ENCODE assay signal across 11 mouse cellular contexts in the genomic region with DNA sequence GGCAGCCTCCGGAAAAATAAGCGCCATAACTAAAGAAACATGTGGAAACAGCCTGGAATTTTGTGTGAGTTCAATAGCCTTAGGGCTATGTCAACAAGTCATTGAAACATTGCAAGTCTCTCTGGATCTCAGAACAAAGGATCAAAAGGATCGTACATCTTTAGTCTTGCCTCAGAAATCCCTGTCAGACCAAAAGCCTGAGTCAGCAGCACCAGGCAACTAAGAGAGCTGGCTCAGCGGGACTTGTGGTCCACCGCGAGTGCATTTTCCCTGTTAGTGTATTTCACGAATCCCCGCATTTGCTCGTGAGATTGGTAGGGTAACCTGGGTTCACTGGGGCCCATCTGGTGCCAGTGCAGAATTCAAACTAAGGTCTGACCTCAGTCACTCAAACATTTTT. TPM values are rescaled to one million over a fixed set of nuclear protein-coding genes. Genes with fewer than 3 reads are reported as not detected.
A peak's percentile ranks its signal among the peaks of the same experiment; 100 is the strongest.
DNase-seq lines count a peak whose midpoint lies in the region; ATAC-seq and TF ChIP-seq lines count a peak whose summit lies in the region.
"Had no signal": no experiment of that assay in that cellular context is flagged by ENCODE, and none has a peak within 500 bp of the region (broad histone marks: within the 10 kb centered on the region; RNA-seq: fewer than 3 reads in every experiment).

No protein-coding gene starts in this region.

- no peak for TF ChIP-seq POLR2A in brain, embryonic 14.5 days (IDR thresholded peaks at IDR 0.05; ENCODE audit: borderline replicate concordance, extremely low read depth, insufficient read depth, insufficient read length, poor library complexity, severe bottlenecking)

- no peak overlapping the region for H3K4me3 ChIP-seq in layer of hippocampus, adult 2 months
- H3K4me3 ChIP-seq in ES-E14 (ENCODE audit: insufficient read depth in 1 of 2, low read depth in 1 of 2, low read length in 2 of 2, poor library complexity in 1 of 2, severe bottlenecking in 1 of 2), result no peak overlapping the region

- intact Hi-C loops in heart, postnatal 14 days (cut with DNase I), result no loop called here

- H3K27ac ChIP-seq in layer of hippocampus, adult 2 months, result no peak overlapping the region
- H3K27ac ChIP-seq in ES-E14 (ENCODE audit: insufficient read depth, low read depth, low read length, poor library complexity, severe bottlenecking), result no peak overlapping the region
- H3K27ac ChIP-seq: forebrain, embryonic 15.5 days had no signal

- no peaks in the 10 kb centered on the region for H3K9me3 ChIP-seq in ES-E14 (ENCODE audit: control insufficient read depth, insufficient read depth, low read depth, low read length)
- H3K9me3 ChIP-seq: forebrain, embryonic 15.5 days had no signal

- ATAC-seq in activated CD4-positive, CD25-positive, alpha-beta regulatory T cell, adult 4 months, result no peak
- ATAC-seq: forebrain, embryonic 15.5 days had no signal

- no peak for TF ChIP-seq CTCF in layer of hippocampus, adult 2 months (conservative IDR thresholded peaks at IDR 0.05)
- TF ChIP-seq CTCF in brain, embryonic 14.5 days (IDR thresholded peaks at IDR 0.05; ENCODE audit: borderline replicate concordance, extremely low read depth, insufficient read depth, insufficient read length), result no peak

- H3K9ac ChIP-seq in ES-E14 (ENCODE audit: insufficient read depth, low read depth, low read length, poor library complexity, severe bottlenecking), result no peak overlapping the region
- H3K9ac ChIP-seq: forebrain, embryonic 15.5 days had no signal

- H3K36me3 ChIP-seq in ES-E14 (ENCODE audit: control insufficient read depth, insufficient read depth, low read length, poor library complexity, severe bottlenecking), result no peaks in the 10 kb centered on the region
- H3K36me3 ChIP-seq: forebrain, embryonic 15.5 days had no signal

- peak; percentile 4 for DNase-seq in layer of hippocampus, adult 9-11 months
- no peak for DNase-seq in layer of hippocampus, adult 2 months (ENCODE audit: low spot score in 2 of 2)
- DNase-seq in ES-E14 (ENCODE audit: low read depth, low spot score), result no peak
- DNase-seq in brain, embryonic 14.5 days (ENCODE audit: low read depth), result peak; percentile 51
- DNase-seq in kidney, postnatal 14 days, result peak; percentile 41
- DNase-seq in heart, postnatal 14 days, result no peak
- no peak for DNase-seq in T-cell, adult 2 months (ENCODE audit: low spot score)
- DNase-seq: adrenal gland, postnatal 36 days; cerebellum, adult 9-10 months had no signal

- in situ Hi-C loops in ES-E14 (cut with MboI; ENCODE audit: low sequenced_read_pairs in 2 of 2, unreplicated experiment in 2 of 2), result no loop called here

- H3K4me1 ChIP-seq in ES-E14 (ENCODE audit: control insufficient read depth in 2 of 2, insufficient read depth in 2 of 2, low read length in 2 of 2, poor library complexity in 1 of 2), result no peaks in the 10 kb centered on the region; a peak in 1 of 4 replicates

TF ChIP-seq in ES-E14, 5 proteins besides CTCF, POLR2A, EP300 and RAD21:
- TF ChIP-seq MAFK (IDR thresholded peaks at IDR 0.05; ENCODE audit: insufficient read depth, low read depth, low read length) (peak; percentile 78), ZC3H11A (IDR thresholded peaks at IDR 0.05; ENCODE audit: borderline replicate concordance, low read depth, low read length) (no peak)

RNA-seq across cellular contexts. Expression of gene Otulinl, which starts 1.2 kb away (rescaled TPM):
- total RNA-seq in layer of hippocampus, adult 2 months (2021), result 10 to 100 TPM; 27.6 to 31.8 TPM
- total RNA-seq in ES-E14 (2012; rRNA removed), result 1.7 and 2.6 TPM in 2 replicates
- polyA plus RNA-seq in brain, embryonic 14.5 days (2012; rRNA removed), result 3.6 and 4.9 TPM in 2 replicates
- polyA plus RNA-seq in activated CD4-positive, CD25-positive, alpha-beta regulatory T cell, adult 4 months (2017; shearing (Covaris generic)), result 100 to 1,000 TPM; 160 to 175 TPM
- 1 to 10 TPM; 2.0 to 2.7 TPM for total RNA-seq in heart, postnatal 14 days (2021)

RNA-seq across cellular contexts. Expression of gene Otulin, which starts 52.1 kb away (rescaled TPM):
- 10 to 100 TPM; 19.4 to 23.1 TPM for total RNA-seq in layer of hippocampus, adult 2 months (2021)
- 24.4 and 28.0 TPM in 2 replicates for total RNA-seq in ES-E14 (2012; rRNA removed)
- 23.7 and 24.2 TPM in 2 replicates for polyA plus RNA-seq in brain, embryonic 14.5 days (2012; rRNA removed)
- 10 to 100 TPM; 12.7 to 15.2 TPM for polyA plus RNA-seq in activated CD4-positive, CD25-positive, alpha-beta regulatory T cell, adult 4 months (2017; shearing (Covaris generic))
- 10 to 100 TPM; 25.9 to 26.4 TPM for total RNA-seq in heart, postnatal 14 days (2021)

Comparison
In these comparisons a context has a peak if more than half of its experiments do, and no peak if none do; other contexts are left out.
1. DNase-seq: peak in layer of hippocampus, adult 9-11 months (single experiment), brain, embryonic 14.5 days (single experiment) and kidney, postnatal 14 days (single experiment); none in layer of hippocampus, adult 2 months (0 of 2), ES-E14 (single experiment), heart, postnatal 14 days (0 of 2) and T-cell, adult 2 months (single experiment).